Mouse (Mus musculus) midbrain, embryonic 12.5 days (tissue): ENCODE measurements around the gene Smpd2. TPM values are rescaled to one million over a fixed set of nuclear protein-coding genes. Genes with fewer than 3 reads are reported as not detected.
A peak's percentile ranks its signal among the peaks of the same experiment; 100 is the strongest.

Experiments used
- ATAC-seq: fragments of 200-750 bp; cut with Nextera tagmentation; 2 replicates; pipeline ENCODE4 v1.8.0; 2017; ENCODE audit warnings: low read depth, moderate TSS enrichment, moderate library complexity; ENCODE audit not compliant: low FRiP score
- H3K27ac ChIP-seq: fragments of 300-500 bp; sonication (generic); replicated peaks from 2 replicates; pipeline ENCODE4 v1.5.1; 2016; ENCODE audit warnings: mild to moderate bottlenecking
- H3K27me3 ChIP-seq: fragments of 300-500 bp; sonication (generic); 2 replicates; pipeline ENCODE4 v1.6.1; 2016; ENCODE audit warnings: mild to moderate bottlenecking
- H3K36me3 ChIP-seq: fragments of 300-500 bp; sonication (generic); 2 replicates; pipeline ENCODE4 v1.6.1; 2016
- H3K4me1 ChIP-seq: fragments of 300-500 bp; sonication (generic); 2 replicates; pipeline ENCODE4 v1.6.1; 2016
- H3K4me2 ChIP-seq: fragments of 300-500 bp; sonication (generic); replicated peaks from 2 replicates; pipeline ENCODE4 v1.6.1; 2016; ENCODE audit warnings: mild to moderate bottlenecking, moderate library complexity
- H3K4me3 ChIP-seq: fragments of 300-500 bp; sonication (generic); 2 replicates; pipeline ENCODE4 v1.5.1; 2016; ENCODE audit warnings: mild to moderate bottlenecking
- H3K9ac ChIP-seq: fragments of 300-500 bp; sonication (generic); replicated peaks from 2 replicates; pipeline ENCODE4 v1.6.1; 2016; ENCODE audit warnings: mild to moderate bottlenecking, moderate library complexity
- H3K9me3 ChIP-seq: fragments of 300-500 bp; sonication (generic); 2 replicates; pipeline ENCODE4 v1.6.1; 2016; ENCODE audit warnings: mild to moderate bottlenecking
- WGBS: fragments of 180-500 bp; shearing (Covaris S2); methylation state at CpG from one replicate; pipeline ENCODE4 v1.1.7; 2016; 5-methylcytosine and 5-hydroxymethylcytosine counted together
- polyA plus RNA-seq: library from polyadenylated mRNA; unstranded; fragments of >200 nt; fragmentation: Nextera tagmentation; extraction: Ambion mirVana; gene quantifications from 2 replicates; pipeline ENCODE4 v1.2.1, GENCODE M21; 2016

Smpd2 gene
- polyA plus RNA-seq, 1 experiment from 2014 or later: 53.1 TPM

DNA sequence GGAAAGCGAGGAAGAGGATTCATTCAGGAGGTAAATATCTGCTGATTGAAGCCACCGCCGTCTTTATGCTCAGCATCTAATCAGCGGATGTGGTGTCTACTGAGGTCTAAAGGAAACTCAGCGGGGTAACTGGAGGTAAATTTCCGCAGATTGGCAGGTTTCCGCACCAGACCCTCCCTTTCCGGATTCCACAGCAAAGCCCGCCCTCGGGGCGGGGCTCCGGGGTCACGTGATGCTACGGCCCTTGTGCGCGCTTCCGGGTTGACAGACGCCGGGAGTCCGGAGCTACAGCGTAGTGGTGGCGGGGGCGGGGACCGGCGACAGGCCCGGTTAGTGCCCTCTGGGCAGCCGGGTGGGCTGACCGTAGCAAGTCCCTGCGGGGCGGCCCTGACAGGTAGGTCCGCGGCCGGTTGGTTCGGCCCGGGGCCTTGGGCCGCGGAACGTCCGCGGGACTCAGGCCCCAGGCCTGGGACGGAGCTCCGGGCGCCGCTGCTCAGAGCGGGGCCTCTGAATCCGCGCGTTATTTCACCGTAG lies 40.0 kb downstream of the Smpd2 start, which contains the start of gene Zbtb24:
TSS of gene Zbtb24 (plus strand) at position 247 of the 534 bp plus-strand sequence.
- Histone ChIP-seq H3K36me3 (peaks cover 13% of the 10 kb centered on the region; the same call in 1 of the 2 replicates), H3K4me1 (peaks cover 21% of the 10 kb centered on the region), H3K4me3 (peak within 1 kb of the TSS; percentile 92), H3K27ac (peak within 1 kb of the TSS; percentile 50), H3K9ac (peak within 1 kb of the TSS; percentile 78), H3K27me3 (no peaks in the 10 kb centered on the region), H3K4me2 (peak within 1 kb of the TSS; percentile 62), H3K9me3 (no peaks in the 10 kb centered on the region)
- 0% methylated on average over 49 of the region's 49 CpGs for WGBS
- ATAC-seq: peak; percentile 96

DNA sequence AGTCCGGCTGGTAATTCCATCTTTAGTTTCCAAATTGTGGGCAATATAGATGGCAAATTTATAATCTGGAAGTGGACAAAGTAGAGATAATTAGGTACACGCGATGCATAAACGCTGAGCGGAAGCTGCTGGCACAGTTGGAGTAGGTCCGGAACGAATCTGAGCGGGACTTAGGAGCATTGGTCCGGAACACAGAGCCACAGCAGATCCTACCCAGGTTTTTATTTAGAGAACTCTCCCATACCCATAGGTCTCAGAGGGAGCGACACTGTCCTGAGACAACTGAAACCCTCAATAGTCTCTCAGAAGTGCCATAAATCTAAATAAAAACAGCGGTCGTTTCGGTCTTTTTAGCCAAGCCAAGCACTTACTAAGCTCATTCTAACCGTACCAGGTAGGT lies 40.5 kb downstream of the Smpd2 start:
- H3K36me3 ChIP-seq: peaks cover 8% of the 10 kb centered on the region; the same call in 1 of the 2 replicates
- H3K27me3 ChIP-seq: no peaks in the 10 kb centered on the region
- H3K4me2 ChIP-seq: peak overlapping the region; percentile 62
- H3K9me3 ChIP-seq: no peaks in the 10 kb centered on the region
- H3K9ac ChIP-seq: peak overlapping the region; percentile 78
- peak; percentile 66 for ATAC-seq
- H3K4me1 ChIP-seq: peaks cover 21% of the 10 kb centered on the region
- 12% methylated on average over 14 of the region's 14 CpGs for WGBS
- H3K4me3 ChIP-seq: peak overlapping the region; percentile 92
- H3K27ac ChIP-seq: peak overlapping the region; percentile 50

DNA sequence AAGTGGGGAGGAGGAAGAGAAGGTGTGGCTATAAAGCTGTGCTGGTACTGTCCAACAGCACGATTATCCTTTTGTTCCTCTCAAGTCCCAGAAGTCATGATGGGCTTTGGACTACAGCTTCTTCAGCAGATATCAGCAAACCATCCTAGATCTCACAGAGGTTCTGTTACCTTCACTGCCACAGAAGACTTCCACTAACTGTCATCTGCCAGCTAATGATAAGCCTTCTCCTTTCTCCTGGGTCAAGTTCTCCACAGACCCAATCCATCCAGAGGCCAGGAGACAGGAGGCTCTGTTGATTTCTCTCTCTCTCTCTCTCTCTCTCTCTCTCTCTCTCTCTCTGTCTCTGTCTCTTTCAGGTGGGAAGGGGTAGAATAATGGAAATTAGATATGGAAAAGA lies 42.0 kb downstream of the Smpd2 start:
- Histone ChIP-seq H3K4me2 (no peak overlapping the region), H3K9ac (no peak overlapping the region), H3K4me1 (peaks cover 16% of the 10 kb centered on the region), H3K27ac (no peak overlapping the region), H3K27me3 (no peaks in the 10 kb centered on the region), H3K36me3 (peaks cover 8% of the 10 kb centered on the region; the same call in 1 of the 2 replicates), H3K4me3 (no peak overlapping the region), H3K9me3 (no peaks in the 10 kb centered on the region)
- 87% methylated on average over 1 of the region's 1 CpGs for WGBS
- ATAC-seq: no peak

Other genes starting within 250 kb of the Smpd2 start
- 22.3 and 23.5 TPM in 2 replicates for gene Fig4, start 187.1 kb downstream of the Smpd2 start, polyA plus RNA-seq
- gene Ak9, start 186.4 kb downstream of the Smpd2 start, polyA plus RNA-seq: 0.08 TPM in 1 of 2 replicates, not detected in the other
- 20.2 and 23.5 TPM in 2 replicates for gene Zbtb24, start 40.0 kb downstream of the Smpd2 start, polyA plus RNA-seq
- 43.4 and 45.0 TPM in 2 replicates for gene Mical1, start 14.1 kb downstream of the Smpd2 start, polyA plus RNA-seq
- gene Ppil6, start 70 bp upstream of the Smpd2 start, polyA plus RNA-seq: 0.73 and 1.5 TPM in 2 replicates
- 87.1 and 89.3 TPM in 2 replicates for gene Cd164, start 29.0 kb upstream of the Smpd2 start, polyA plus RNA-seq
- 0.26 and 0.38 TPM in 2 replicates for gene Ccdc162, start 226.3 kb upstream of the Smpd2 start, polyA plus RNA-seq